Mouse (Mus musculus): ENCODE results near the gene Pim2. TPM values are rescaled to one million over a fixed set of nuclear protein-coding genes. Genes with fewer than 3 reads are reported as not detected.
"Not testable (repeated sequence)": the region's sequence is repeated elsewhere in the genome, so short reads cannot be mapped to it uniquely, and the experiment has no call there.

The Pim2 gene
- polyA plus RNA-seq, 1 experiment: 26.2 TPM

GRCm38 (mm10) chrX:7883841-7884567, 5.9 kb downstream of the Pim2 start, which contains the start of gene Slc35a2:
Slc35a2 (plus strand) TSS chrX:7884028.
- Histone ChIP-seq H3K4me3 (replicated peaks; ENCODE audit: control insufficient read depth, low read depth, low read length) (peak within 1 kb of the TSS; percentile 100), H3K4me1 (ENCODE audit: control insufficient read depth, insufficient read depth, low read length) (no peaks in the 10 kb centered on the region), H3K27ac (ENCODE audit: control insufficient read depth, insufficient read depth, low read depth, low read length, poor library complexity) (peak within 1 kb of the TSS; percentile 78)
- peak; percentile 30; the same call in 1 of the 2 replicates for TF ChIP-seq POLR2A (IDR thresholded peaks at IDR 0.05; ENCODE audit: borderline replicate concordance, control insufficient read depth, low read depth, low read length)
- TF ChIP-seq CTCF (IDR thresholded peaks at IDR 0.05; ENCODE audit: control insufficient read depth, insufficient read depth, low read length): peak; percentile 21; the same call in 1 of the 2 replicates
- 9% methylated on average over 49 of the region's 49 CpGs for WGBS

DNA sequence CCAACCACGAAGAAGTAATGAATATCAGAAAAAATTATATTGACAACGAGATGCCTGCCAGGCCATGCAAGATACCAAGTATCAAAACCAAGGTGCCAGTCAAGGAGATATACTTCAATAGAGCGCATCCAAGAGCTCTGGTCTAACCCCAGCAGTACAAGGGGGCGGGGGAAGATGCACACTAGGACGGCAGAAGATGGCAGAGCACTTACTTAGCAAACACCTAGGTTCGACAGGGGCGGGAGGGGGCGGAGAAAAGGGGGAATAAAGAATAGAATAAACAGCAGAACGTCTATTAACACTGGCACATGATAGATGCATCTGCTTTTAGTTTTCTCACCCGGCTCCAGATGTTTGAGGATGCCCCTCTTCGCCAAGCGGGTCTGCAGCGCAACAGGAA, 20.1 kb downstream of the Pim2 start:
- peak overlapping the region; percentile 97; the same call in 1 of the 2 replicates for H3K27ac ChIP-seq (ENCODE audit: control insufficient read depth, insufficient read depth, low read depth, low read length, poor library complexity)
- 18% methylated on average over 13 of the region's 13 CpGs for WGBS
- no peaks in the 10 kb centered on the region for H3K4me1 ChIP-seq (ENCODE audit: control insufficient read depth, insufficient read depth, low read length)
- TF ChIP-seq CTCF (IDR thresholded peaks at IDR 0.05; ENCODE audit: control insufficient read depth, insufficient read depth, low read length) (no peak), POLR2A (IDR thresholded peaks at IDR 0.05; ENCODE audit: borderline replicate concordance, control insufficient read depth, low read depth, low read length) (no peak)
- peak overlapping the region; percentile 94 for H3K4me3 ChIP-seq (replicated peaks; ENCODE audit: control insufficient read depth, low read depth, low read length)

GRCm38 (mm10) chrX:7898880-7899874, 21.1 kb downstream of the Pim2 start, which contains the start of the genes Pqbp1 and Timm17b:
Pqbp1 (minus strand) TSS chrX:7899269.
Timm17b (plus strand) TSS chrX:7899357.
- Histone ChIP-seq H3K4me1 (ENCODE audit: control insufficient read depth, insufficient read depth, low read length) (no peaks in the 10 kb centered on the region), H3K4me3 (replicated peaks; ENCODE audit: control insufficient read depth, low read depth, low read length) (peak within 1 kb of the TSS; percentile 94), H3K27ac (ENCODE audit: control insufficient read depth, insufficient read depth, low read depth, low read length, poor library complexity) (peak within 1 kb of the TSS; percentile 97)
- no peak for TF ChIP-seq CTCF (IDR thresholded peaks at IDR 0.05; ENCODE audit: control insufficient read depth, insufficient read depth, low read length)
- peak; percentile 71; the same call in 1 of the 2 replicates for TF ChIP-seq POLR2A (IDR thresholded peaks at IDR 0.05; ENCODE audit: borderline replicate concordance, control insufficient read depth, low read depth, low read length)
- 9% methylated on average over 62 of the region's 62 CpGs for WGBS

DNA sequence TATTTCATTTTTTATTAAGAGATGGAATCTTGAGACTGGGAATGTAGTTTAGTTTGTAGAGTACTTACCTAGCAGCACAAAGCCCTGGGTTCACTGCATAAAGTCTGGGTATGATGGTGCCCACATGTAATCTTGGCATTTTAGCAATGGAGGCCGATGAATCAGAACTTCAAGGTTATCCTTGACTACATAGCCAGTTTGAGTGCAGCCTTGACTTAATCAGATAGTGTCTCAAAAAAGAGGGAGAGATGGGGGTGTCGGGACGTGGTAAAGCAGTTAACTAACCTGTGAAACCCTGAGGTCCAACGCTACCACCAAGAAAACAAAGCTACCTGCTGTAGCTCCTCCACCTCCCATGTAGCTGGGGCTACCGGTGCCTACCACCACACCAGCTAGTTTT, 26.4 kb downstream of the Pim2 start:
- 88% methylated on average over 5 of the region's 5 CpGs for WGBS
- Histone ChIP-seq H3K4me3 (replicated peaks; ENCODE audit: control insufficient read depth, low read depth, low read length) (no peak overlapping the region), H3K27ac (ENCODE audit: control insufficient read depth, insufficient read depth, low read depth, low read length, poor library complexity) (no peak overlapping the region), H3K4me1 (ENCODE audit: control insufficient read depth, insufficient read depth, low read length) (no peaks in the 10 kb centered on the region)
- TF ChIP-seq CTCF (IDR thresholded peaks at IDR 0.05; ENCODE audit: control insufficient read depth, insufficient read depth, low read length) (no peak), POLR2A (IDR thresholded peaks at IDR 0.05; ENCODE audit: borderline replicate concordance, control insufficient read depth, low read depth, low read length) (no peak)

GRCm38 (mm10) chrX:7907735-7908134, 29.7 kb downstream of the Pim2 start, which contains the start of gene Gm10491:
Gm10491 (minus strand) TSS chrX:7907835.
- 89% methylated on average over 5 of the region's 5 CpGs for WGBS
- TF ChIP-seq CTCF (IDR thresholded peaks at IDR 0.05; ENCODE audit: control insufficient read depth, insufficient read depth, low read length): no peak
- no peak for TF ChIP-seq POLR2A (IDR thresholded peaks at IDR 0.05; ENCODE audit: borderline replicate concordance, control insufficient read depth, low read depth, low read length)
- Histone ChIP-seq H3K4me1 (ENCODE audit: control insufficient read depth, insufficient read depth, low read length) (no peaks in the 10 kb centered on the region), H3K4me3 (replicated peaks; ENCODE audit: control insufficient read depth, low read depth, low read length) (no peak within 1 kb of the TSS), H3K27ac (ENCODE audit: control insufficient read depth, insufficient read depth, low read depth, low read length, poor library complexity) (no peak within 1 kb of the TSS)

DNA sequence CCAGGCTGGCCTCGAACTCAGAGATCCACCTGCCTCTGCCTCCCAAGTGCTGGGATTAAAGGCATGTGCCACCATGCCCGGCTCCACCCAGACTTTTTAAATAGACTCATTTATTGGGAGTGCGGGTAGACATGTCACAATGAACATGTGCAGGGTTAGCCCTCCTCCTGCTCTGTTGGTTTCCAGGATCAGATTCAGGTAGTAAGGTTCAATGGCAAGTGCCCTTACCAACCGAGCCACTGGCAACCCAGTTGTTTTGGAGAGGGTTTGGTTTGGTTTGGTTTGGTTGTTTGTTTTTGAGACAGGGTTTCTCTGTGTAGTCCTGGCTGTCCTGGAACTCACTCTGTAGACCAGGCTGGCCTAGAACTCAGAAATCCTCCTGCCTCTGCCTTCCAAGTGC, 31.2 kb downstream of the Pim2 start, which contains the start of gene Gm10490:
Gm10490 (plus strand) TSS at position 301 of the 400 bp plus-strand sequence.
- WGBS: 87% methylated on average over 4 of the region's 4 CpGs

GRCm38 (mm10) chrX:7910473-7910872, 32.4 kb downstream of the Pim2 start:
- no peak for TF ChIP-seq POLR2A (IDR thresholded peaks at IDR 0.05; ENCODE audit: borderline replicate concordance, control insufficient read depth, low read depth, low read length)
- TF ChIP-seq CTCF (IDR thresholded peaks at IDR 0.05; ENCODE audit: control insufficient read depth, insufficient read depth, low read length): no peak
- H3K4me3 ChIP-seq (replicated peaks; ENCODE audit: control insufficient read depth, low read depth, low read length): no peak overlapping the region
- H3K27ac ChIP-seq (ENCODE audit: control insufficient read depth, insufficient read depth, low read depth, low read length, poor library complexity): no peak overlapping the region
- WGBS: 57% methylated on average over 6 of the region's 6 CpGs
- no peaks in the 10 kb centered on the region for H3K4me1 ChIP-seq (ENCODE audit: control insufficient read depth, insufficient read depth, low read length)

More for the DNA sequence above, 31.2 kb downstream of the Pim2 start, which contains the start of gene Gm10490:
- not testable (repeated sequence) for H3K4me1 ChIP-seq (ENCODE audit: control insufficient read depth, insufficient read depth, low read length); H3K4me3 ChIP-seq (replicated peaks; ENCODE audit: control insufficient read depth, low read depth, low read length); H3K27ac ChIP-seq (ENCODE audit: control insufficient read depth, insufficient read depth, low read depth, low read length, poor library complexity)

DNA sequence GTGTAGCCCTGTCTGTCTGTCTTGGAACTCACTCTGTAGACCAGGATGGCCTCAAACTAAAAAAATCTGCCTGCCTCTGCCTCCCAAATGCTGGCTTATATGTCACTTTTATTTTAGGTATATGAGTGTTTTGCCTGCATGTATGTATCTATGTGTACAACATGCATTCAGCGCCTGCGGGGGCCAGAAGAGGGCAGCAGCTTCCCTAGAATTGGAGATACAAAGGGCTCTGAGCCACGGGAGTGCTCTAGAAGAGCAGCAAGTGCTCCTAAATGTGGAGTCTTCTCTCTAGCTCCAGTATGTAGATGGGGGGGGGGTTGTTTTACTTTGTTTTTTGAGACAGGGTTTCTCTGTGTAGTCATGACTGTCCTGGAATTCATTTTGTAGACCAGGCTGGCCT, 37.6 kb downstream of the Pim2 start:
- H3K27ac ChIP-seq (ENCODE audit: control insufficient read depth, insufficient read depth, low read depth, low read length, poor library complexity); H3K4me1 ChIP-seq (ENCODE audit: control insufficient read depth, insufficient read depth, low read length); H3K4me3 ChIP-seq (replicated peaks; ENCODE audit: control insufficient read depth, low read depth, low read length): not testable (repeated sequence)
- 25% methylated on average over 3 of the region's 3 CpGs for WGBS

GRCm38 (mm10) chrX:7917960-7918359, 39.9 kb downstream of the Pim2 start:
- WGBS: 42% methylated on average over 6 of the region's 6 CpGs
- not testable (repeated sequence) for H3K4me1 ChIP-seq (ENCODE audit: control insufficient read depth, insufficient read depth, low read length); H3K27ac ChIP-seq (ENCODE audit: control insufficient read depth, insufficient read depth, low read depth, low read length, poor library complexity); H3K4me3 ChIP-seq (replicated peaks; ENCODE audit: control insufficient read depth, low read depth, low read length)

Measured in bone marrow, adult 2 months (tissue).